Mouse (Mus musculus) cerebellum, postnatal 36 days (tissue): ENCODE results near the gene Gtf2h4.

ENCODE experiments used
- DNase-seq, 2 experiments: peaks; one replicate each; pipeline ENCODE4 v3.0.0; 2021 to 2022; ENCODE audit warnings: mixed read lengths in 2 of 2

Gene Gtf2h4

DNA sequence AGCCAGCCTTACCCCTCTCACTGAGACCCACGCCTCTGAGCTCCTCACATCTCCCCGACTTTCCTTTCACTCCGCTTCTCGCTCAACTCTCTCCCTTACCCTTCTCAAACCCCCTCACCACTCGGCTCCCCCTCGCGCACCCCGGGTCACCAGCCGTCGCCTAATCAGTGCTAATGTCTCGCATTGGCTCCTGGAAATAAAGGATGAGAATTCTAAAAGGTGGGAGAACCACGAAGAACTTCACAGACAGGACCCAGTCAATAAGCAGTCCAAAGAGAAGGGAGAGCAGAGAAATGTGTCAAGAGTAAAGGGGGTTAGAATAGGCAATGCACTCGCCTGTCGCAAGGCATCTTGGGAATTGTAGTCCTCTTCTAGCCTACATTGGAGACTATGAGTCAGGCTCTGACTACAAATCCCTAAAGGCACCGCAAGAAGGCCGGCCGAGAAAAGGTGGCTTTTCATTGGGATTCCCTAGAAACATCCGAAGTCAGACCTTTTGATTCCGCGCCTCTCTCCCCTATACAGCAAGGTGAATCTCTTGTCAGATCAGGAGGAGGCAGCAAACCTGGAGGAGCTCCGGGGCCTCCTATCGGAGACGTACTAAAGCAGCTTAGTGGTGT lies at the start of gene Gtf2h4:
Gtf2h4 (minus strand) TSS at position 324 of the 620 bp plus-strand sequence.
- peak; percentile 80 to 91 for DNase-seq

DNA sequence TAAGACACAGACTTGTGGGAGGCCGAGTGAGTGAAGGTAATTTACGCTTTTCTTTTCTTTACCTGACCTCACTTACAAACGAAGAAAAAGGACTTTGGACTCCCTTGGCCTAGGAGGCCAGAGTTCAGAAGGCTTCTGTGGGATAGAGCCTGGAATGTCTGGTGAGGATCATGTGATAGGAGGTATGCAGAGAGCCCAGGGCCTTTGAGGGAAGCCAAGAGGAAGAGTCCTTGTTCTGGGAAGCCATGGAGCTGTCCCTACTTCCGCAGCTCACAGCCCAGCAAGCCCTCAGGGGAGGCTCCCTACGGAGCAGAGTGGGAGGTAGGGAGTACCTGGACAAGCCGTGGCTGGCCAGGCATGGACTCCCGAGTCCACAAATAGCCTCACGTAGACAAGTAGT lies 48.1 kb upstream of the Gtf2h4 start:
- no peak for DNase-seq

DNA sequence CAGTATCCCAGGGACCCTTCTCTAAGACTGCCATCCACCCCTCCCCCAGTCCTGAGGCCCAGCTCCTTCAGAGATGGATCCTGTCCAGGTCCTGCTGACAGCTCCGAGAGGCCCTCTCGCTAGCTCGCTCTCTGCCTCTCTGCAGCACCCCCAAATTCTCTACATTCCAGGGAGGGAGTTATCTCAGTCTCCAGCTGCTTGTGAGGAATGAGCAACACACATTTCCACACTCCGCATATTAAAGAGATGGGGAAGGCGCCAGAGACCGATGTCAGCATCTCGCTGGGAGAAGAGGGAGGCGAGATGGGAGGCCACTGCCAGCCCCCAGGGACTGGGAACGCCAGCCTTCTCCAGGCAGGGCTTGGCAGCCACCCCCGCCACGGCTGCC lies 46.8 kb upstream of the Gtf2h4 start:
- DNase-seq: no peak

DNA sequence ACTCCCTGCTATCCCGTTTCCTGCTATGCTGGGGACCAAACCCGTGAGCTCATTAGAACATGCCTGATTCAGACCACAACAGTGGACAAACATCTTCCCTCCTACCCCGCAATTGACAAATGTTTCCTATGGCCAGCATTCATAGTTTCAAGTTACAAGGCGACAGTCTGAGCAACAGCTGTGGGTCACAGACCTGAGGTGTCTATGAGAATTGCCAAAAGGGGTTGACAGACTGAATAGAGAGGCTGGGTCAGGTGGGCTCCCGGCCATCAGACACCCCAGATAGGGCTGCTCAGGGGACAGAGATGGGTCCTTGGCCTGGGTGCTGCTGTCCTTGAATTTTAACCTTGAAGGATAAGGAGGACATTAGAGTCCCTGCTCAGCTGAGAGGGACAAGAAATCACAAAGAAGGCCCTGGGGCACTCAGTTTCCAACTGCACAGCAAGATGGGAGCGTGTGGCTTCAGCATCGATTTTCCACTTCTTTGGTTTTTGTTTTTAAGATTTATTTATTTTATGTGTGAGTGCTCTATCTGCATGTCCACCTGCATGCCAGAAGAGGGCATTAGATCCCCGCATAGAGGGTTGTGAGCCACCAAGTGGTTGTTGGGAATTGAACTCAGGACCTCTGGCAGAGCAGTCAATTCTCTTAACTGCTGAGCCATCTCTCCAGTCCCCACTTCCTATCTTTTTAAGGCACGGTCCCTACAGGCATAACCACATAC lies 46.2 kb upstream of the Gtf2h4 start:
- DNase-seq: no peak

DNA sequence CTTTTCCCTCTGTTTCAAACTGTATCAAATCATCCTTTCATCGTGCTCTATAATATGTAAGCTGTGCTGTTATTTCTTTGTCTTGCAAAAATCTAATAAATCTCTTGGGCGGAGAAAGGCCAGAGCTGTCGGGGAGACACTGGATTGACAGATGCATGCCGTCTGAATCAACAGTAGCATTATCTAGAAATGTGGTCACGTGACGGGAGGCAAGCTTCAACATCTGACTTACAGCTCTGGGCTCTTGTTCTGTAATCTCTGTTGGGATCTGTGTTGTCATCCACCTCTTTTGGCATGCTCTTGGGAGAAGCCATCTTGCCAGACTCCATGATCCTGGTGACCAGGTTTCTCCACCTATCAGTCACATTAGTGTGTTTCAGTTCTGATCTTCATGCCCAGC lies 43.5 kb upstream of the Gtf2h4 start:
- no peak for DNase-seq

DNA sequence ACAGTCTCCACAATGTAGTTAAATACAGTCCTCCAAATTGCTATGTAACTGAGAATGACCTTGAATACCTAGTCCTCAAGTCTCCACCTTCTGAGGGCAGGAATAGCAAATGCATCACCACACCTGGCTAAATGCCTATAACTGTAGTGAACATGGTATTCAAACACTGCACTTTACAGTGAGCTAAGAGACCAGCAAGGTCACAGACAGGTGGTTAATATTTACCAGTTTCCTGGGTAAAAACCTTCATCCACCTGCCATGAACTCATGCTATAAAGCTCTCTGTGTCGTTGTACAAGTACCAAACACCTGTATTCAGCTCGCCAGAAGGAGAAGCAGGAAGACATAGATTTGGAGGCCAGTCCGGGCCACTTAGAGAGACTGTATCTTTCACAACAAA lies 42.6 kb upstream of the Gtf2h4 start:
- no peak for DNase-seq

DNA sequence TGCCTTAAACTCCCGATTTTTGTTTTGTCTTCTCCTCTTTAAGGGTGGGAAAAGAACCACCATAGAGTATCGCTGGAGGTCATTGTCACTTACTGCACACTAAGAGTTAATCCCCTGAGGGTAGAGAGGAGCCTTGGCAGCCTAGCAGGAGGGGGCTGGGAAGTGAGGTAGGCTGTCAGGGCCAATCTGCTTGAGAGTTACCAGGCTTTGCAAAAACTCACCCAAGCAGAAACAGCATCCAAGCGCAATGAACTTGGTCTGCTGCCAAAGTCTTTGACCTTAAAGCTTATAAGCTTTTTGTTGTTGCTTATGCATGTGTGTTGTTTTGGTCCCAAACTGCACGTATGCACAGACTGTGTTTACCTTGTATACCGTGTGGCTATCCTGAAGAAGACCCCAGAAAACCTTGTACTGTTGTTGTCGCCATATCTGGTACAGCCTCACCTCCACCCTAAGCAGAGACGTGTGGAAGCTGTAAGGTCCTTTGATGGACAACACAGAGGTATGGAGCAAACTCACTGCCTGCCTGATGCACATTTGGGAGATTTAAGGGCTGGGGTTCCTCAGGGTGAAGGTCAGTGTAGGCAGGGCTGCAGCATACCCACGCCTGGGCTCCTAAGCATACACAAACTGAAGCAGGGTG lies 37.3 kb upstream of the Gtf2h4 start:
- DNase-seq: peak; percentile 39 to 47

DNA sequence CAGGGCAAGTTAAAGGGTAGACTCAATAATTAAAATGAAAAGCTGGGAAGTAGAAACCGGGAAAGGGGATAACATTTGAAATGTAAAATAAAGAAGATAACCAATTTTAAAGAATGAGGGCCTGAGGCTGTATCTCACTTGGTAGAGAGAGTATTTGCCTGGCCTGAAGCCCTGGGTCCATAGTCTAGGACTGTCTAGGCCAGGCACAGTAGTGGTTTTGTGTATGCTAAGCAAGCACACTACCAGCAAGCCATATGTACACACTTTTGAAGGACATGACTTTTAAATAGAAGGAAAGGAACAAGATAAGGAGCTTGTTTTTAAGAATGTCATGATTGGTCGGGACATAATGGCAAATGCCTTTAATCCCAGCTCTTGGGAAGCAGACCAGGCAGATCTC lies 35.1 kb upstream of the Gtf2h4 start:
- no peak for DNase-seq

DNA sequence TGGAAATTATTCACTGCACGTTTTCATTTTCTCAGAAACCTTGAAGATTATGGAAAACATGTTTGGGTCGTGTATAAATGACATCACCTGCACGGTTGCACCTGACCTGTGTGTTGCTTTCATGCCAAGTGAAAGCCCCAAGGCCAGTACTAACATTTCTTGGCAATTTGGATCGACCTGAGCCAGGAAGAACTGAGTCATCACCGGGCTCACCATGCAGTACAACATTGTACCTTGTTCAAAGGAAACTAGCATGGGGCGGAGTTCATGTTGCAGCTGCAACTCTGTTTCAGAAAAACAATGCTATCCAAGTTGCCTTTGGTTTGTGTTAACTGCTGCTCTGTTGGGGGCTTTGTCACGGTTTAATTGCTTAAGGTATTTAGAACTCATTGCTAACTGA lies 34.4 kb upstream of the Gtf2h4 start:
- no peak for DNase-seq

DNA sequence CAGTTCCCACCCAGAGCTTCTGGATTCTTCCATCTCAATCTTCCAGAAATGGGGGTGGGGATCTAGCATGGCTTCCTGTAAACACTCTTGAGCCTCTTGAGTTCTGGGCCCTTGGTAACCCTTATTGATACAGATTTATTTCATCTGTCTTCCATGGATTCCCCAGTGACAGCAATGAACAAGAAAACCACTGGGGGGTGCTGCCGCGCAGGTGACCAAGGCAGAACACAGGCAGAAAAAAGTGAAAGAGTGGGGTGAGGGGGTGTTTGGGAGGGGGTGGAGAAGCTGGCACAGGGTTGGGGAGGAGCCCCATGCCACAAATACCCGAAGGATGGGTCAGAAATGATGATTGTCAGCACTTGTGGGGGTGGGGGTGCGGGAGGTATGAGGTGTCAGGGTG lies 32.3 kb upstream of the Gtf2h4 start:
- DNase-seq: peak; percentile 69 to 74

DNA sequence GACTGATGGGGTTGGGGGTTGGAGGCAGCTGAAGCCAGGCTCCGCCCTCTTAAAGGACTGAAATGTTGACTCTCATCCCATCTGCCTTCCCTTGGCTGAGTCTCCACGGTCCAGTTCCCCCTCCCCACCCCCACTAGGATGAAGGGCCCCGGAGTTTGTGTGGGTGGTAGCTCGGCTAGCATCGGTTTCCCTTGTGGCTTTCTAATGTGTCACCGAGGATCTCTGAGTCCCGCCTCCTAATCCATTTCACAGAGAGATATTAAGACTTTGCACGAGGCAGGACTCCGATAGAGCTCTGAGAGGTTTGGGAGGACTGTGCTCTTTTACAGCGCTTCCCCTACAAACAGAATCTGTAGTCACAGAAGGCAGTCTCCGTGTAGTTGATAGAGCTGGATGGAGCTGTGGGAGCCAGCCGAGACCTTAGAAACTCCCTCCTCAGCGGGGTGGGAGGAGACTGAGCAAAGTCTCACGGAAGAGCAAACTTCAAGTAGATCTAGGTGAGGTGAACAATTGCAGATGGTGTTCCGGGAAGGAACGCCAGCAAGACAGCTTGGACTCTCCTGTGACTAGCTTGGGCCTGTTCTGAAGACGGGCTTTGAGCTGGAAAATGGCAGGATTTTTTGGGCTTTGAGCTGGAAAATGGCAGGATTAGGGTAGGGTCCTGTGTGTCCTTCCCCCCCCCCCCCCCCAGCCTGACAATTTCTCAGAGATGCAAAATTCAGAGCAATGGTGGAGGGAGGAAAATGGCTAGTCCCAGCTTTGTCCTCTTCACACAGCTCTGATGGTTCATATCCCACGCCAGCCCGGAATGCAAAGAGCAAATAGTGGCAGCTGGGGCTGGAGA lies 31.3 kb upstream of the Gtf2h4 start, which contains the start of gene Ddr1:
Ddr1 (minus strand) TSS at position 1 of the 844 bp plus-strand sequence.
- DNase-seq: no peak

DNA sequence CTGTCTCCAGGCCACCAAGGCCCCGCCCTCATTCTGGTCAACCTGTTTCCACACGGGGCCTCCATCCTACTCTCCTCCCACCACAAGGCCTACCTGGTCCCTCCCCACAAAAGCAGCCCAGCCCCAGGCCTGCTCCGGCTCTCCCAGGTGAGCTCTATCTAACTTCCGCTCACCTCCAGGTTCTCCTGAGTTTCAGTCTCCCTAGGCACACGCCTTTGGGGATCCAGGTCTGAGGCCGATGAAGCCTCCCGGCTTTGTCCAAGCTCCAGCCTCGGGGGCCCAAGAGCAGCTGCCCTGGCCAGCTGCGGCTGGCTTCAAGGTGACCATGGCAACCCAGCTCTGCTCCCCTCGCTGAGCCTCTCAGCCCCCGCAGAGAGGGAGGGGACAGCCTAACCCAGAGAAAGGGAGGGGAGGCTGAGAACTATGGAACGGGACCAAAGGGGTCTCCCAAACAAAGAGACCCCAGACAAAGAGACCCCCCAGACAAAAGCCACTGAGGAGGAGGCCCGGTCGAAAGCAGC lies 30.3 kb upstream of the Gtf2h4 start:
- no peak for DNase-seq

DNA sequence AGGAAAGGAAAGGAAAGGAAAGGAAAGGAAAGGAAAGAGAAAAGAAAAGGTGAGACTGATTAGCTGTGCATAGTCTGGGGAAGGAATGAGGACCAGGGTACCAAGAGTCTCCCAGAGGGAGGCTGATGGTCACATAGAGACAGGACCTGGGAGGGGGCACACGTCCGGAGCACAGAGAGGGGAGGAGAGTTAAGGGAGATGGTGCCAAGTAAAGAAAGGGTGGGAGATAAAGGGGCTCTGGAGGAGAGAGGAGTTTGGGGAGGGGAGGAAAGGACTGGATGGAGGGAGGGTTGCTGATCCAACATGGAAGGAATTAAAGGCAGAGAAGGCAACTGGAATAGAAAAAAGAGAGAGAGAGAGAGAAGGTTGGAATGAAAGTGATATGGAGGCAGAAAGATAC lies 29.5 kb upstream of the Gtf2h4 start:
- DNase-seq: no peak

DNA sequence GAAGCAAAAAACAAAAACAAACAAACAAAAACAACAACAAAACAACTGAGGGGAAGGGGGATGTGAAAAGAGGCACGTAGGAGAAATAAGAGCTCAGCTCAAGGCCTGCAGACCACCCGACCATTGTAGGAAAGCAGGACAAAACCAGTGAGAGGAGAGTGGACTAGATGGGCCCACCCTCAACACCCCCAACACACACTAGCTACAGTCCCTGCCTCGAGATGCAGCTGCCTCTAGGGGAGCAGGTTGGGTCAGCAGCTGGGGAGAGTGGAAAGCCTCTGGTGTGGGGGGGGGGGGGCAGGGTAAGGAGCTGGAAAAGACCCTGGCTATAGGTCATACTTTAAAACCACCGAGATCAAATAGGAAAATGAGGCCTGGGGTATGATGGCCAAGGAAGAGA lies 29.1 kb upstream of the Gtf2h4 start:
- DNase-seq: no peak

DNA sequence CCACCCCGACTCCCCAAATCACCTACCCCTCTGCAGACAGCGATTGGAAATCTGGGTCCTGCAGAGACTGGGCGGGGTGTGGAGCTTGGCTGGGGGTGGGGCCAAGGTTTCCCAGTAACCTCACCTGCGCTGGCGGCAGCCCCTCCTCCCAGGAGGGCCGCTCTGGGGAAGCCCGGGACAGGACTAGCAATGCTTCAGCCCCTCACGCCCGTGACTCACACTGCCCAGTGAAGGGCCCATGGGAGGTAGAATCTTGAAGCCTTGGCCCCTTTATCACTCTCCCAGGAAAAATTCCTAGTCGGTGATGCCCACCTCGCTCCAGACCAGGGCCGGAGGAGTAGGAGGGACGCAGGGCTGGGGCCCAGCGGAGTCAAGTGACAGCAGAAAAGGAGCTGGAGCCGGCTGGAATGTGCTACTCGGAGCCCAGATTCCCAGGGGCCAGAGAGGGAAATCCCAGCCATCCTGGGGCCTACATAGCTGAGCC lies 28.5 kb upstream of the Gtf2h4 start:
- DNase-seq: peak; percentile 60 to 72

DNA sequence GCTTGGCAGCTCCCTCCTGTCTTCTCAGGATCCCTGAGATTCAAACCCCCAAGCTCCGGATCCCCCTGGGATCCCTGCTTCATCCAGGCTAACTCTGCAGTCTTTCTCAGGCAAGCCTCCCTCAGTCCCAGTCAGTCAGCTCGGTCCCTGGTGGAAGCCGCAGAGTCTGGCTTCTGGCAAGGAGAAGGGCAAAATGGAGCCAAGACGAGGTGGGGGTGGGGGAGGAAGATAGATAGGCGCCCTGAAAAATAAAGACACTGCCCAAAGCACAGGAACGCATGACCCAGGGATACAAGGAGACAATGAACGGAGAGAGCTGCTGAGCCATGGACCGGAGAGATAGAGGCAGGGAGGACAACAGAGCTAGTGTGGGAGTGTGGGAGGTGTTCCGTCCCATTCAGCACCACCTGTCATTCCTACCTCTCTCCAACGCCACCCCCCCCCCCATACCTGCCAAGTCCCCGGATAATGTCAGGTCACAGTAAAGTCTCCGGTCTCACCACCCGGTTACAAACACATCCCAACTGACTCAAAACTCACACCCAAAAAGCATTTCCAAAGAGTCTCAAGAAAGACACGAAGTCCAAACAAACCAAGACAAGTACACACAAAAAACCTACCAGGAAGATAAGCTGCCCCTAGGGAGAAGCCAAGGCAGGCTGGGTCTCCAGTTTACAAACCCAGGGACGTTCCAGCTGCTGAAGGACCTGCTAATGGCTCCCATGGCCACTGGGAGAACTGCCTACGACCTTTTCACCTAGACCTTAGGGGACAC lies 27.9 kb upstream of the Gtf2h4 start:
- DNase-seq: peak; percentile 58 to 69

DNA sequence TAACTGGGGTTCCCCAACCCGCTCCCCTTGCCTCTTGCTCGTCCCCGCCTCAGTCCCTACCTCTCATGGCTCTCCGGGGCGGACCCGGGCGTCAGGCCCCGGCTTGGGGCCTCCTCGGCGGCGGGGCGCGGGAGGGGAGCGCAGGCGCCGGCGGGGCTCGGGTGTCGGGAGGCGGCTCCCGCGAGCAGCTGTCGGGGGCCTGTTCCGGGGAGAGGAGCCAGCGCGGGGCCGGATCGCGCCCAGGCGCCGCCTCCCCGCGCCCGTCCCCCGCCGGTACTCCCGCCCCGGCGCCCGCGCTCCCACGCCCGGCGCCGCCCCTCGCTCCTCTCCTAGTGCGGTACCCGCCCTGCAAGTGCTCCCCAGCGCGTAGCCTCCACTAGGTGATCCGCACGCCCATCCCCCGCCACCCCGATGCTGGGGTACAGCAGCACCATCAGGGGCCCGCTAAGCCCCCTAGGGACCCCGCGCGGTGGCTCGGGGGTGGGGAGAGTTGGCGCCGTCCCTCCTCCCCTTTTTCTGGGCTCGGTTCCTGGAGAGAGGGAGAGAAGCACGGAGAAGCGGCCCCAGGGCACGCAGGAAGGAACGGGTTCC lies 26.9 kb upstream of the Gtf2h4 start:
- peak; percentile 81 to 87 for DNase-seq

DNA sequence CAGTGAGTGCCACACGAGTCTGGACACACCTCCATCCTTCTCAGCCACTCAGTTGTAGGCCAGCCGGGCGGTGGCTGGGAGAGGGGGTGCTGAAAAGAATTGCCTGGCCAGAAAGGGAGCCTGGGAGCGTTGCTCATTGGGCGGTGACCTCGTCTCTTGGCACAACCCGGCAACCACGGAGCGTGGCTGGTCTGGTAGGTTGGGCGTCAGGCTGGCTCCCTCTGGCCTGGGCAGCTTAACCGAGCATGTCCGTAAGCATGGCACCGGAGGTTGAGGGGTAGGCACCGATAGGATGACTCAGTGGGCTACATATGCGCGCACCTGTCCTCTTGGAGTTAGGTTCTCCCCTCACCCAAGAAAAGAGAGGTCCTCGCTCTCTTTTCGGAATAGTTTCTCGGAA lies 26.4 kb upstream of the Gtf2h4 start:
- peak; percentile 82 to 86 for DNase-seq

DNA sequence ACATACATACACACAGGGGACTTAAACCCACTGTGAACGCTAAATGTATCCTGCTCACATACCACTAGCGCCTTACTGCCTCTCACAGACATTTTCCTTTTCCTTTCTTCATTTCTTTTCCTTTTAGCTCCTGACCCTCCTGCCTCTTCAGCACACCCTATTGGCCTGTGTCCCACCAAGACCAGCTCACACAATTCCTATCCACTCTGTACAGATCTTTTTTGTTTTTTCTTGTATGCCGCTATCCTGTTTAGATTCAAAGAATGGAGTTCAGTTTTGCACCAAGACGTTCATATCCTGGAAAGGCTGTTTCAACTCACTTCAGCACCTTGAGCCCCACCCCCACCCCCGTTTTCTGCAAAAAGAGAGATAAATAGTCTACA lies 25.0 kb upstream of the Gtf2h4 start:
- DNase-seq: no peak

DNA sequence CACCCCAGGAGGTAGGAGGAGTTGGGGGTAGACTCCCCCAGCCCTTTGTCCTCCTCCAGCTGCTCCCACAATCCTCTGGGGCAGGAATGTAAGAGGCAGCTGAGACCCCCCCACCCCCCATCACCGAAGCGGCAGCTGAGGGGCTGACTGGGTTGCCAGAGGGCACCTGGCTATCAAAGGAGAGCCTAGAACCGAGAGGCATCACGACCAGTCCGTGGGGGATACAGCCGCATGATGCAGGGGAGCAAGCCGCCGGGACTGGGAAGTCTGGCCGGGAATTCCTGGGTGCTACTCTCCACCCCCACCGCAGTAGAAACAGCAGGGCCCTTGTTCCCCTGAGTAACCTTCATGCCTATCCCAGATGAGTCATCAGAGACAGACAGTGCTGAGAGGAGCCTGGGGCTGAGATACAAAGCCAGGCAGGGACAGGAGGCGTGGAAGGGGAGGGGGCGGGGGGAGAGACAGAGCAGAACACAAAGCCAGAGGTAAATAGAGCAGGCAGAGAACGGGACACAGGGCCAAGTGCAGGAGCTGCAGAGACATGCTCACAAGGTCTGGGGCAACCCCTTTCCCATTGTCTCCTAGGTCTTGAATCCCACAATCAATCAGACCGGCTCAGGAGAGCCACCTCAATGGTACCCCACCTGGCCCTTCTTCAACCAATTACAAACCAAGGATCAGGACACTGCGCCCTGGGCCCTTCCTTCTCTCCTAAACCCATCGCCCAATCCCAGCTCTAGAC lies 24.4 kb upstream of the Gtf2h4 start:
- DNase-seq: peak; percentile 49 to 61

DNA sequence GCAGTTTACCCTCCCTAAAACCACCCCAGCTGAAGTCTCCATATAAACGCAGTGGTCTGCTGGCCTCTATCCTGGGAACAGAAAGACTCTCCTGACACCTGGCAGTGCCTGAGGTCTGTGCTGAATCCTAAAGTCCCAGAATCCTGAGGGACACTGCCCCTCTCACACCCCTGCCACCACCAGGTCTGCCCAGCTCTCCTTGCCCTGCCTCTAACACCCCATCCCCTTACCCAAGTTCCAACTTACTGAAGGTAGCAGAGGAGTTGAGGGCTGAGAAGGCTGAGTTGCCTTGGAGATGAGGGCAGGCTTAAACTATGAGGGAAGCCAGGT lies 23.9 kb upstream of the Gtf2h4 start:
- no peak for DNase-seq
